Mouse (Mus musculus): ENCODE measurements at regions not wholly inside any gene's neighbourhood (a gene's known extent, or its start where the extent isn't known, plus 50 kb on each side); places are given as distances from the start of the nearest gene placed in this dataset.
"Not testable (repeated sequence)": the region's sequence is repeated elsewhere in the genome, so short reads cannot be mapped to it uniquely, and the experiment has no call there.

DNA sequence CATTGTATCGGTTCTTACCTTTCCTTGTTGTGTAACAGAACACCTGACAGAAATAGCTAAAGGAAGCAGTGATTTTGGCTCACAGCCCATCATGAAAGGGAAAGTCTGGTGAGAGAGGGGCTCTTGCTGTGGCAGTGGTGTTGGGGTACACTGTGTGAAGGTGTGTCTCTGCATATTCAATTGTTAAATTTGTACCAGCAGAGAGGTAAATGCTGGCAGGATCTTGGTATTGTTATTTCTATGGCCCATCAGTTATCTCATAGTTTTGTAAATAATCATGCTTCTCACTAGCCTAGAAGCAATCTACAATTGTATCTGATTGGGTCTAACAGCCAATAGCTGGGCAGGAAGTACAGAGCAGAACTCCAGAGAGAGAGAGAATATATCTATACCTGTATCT is 95.7 kb downstream of the Mfap3l start:
- no peak for DNase-seq

DNA sequence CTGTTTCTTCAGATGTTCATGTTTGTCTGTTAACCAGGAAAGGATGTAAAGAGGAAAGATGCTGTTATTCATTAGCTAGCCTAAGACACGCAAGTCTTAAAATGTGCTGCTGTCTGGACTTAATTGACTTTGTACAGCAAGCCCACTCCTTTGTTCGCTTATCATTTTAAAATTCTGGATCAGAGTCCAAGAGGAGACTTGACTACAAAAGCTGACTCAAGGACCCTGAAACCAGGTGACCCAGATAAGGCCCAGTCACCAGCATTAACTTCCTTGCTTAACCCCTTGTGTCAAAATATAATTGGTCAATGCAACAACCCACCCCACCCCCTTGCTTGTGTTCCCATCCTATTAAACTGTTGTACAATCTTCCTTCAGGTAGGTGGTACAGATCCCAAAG is 99.9 kb downstream of the Mfap3l start:
- DNase-seq: no peak

DNA sequence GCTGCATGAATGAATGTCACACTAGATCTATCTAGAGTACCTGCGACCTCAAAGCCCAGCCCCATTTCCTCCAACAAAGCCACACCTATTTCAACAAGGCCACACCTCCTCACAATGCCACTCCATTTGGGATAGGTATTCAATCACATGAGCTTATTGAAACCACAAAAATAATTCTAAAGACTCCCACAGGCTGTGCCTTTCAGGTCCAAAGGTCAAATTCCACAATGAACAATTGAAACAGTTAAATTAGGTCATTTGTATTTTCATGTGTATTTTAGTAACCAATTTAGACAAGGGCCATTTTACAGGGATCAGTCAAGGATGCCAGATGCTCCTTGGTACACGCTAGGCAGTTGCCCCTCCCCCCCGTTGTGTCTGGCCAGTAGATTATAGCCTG is 103.3 kb downstream of the Mfap3l start:
- DNase-seq: peak; percentile 51

DNA sequence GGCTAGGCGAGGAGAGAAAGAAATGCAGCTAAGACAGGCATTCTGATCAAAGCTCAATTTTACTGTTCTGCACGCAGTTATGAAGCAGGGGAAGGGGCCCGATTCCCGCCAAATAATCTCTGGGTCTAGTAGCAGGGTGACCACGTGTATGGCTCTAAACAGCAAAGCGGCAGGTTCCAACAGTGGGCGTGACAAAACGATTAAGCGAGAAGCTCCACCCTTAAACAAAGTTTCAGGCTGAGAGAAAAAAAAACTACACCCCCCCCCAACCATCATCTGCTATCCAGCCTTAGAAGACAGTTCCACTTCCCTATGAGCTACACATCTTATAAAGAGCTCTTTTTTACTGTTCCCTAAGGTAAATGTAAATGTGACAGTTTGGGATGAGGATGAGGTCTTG is 103.8 kb downstream of the Mfap3l start:
- DNase-seq: no peak

DNA sequence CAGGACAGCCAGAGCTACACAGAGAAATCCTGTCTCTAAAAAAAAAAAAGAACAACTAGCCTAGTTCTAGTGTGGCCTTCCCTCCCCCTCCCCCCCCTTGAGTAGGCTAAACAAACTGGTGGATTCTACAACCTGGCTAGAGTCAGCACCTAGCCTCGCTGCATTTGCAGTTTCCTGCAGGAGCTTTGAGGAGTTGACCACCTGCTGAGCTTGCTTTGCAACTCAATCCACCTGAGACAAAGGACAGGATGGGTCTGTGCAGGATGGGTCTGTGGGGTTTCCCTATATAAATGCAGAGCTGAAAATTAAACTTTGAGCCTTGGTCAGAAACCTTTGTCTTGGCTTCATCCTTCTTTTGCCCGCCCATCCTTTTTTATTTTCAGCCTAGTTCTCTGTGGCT is 104.3 kb downstream of the Mfap3l start:
- DNase-seq: no peak

DNA sequence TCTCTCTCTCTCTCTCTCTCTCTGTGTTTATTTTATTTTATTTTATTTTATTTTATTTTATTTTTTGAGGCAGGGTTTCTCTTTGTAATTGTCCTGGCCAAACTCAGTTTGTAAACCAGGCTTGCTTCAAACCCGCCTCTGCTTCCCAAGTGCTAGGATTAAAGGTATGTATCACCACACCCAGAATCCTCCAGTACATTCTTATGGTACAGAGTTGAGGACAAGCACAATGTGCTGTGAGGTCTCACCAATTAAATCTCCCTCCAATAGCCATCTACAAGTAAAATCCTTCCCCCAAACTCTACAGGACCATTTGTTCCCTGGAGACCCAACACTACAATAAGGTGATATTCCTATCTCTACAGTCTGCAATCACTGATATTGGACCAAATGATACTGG is 105.0 kb downstream of the Mfap3l start:
- DNase-seq: no peak

DNA sequence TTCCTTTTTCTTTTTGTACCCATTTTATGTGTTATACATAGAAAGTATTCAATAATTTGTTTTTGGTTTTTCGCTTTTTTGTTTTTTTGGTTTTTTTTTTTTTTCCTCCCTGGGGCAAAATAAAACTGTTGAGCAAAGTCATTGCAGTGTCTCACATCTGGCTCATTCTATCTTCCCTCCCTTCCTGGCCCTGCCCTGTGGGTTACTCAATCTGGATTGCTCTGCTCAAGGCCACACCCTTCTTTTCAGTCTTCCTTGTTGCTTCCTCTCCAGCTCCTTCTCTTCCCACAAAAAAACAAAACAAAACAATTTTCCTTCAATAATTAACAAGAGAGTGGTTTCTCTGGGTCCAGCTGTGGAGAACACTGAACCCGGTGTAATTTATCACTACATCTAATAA is 113.2 kb downstream of the Mfap3l start:
- DNase-seq: no peak

DNA sequence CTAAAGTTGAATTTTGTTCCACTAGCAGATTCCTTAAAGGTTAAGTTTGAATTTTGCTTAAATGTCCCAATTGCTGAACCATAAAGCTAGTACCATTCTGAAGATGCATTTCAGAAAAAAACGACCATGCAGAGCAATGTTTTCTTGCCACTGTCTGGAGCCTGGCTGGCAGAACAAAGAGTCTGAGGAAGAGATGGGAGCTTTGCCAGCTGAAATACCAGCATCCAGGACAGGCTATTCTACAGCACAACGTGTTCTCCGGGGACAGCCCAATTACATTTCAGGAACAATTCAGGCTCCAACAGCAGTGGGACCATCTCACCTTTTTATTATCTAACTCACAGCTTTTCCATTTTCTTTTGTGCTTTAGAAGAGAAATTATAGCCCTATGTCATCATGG is 113.9 kb downstream of the Mfap3l start:
- no peak for DNase-seq

DNA sequence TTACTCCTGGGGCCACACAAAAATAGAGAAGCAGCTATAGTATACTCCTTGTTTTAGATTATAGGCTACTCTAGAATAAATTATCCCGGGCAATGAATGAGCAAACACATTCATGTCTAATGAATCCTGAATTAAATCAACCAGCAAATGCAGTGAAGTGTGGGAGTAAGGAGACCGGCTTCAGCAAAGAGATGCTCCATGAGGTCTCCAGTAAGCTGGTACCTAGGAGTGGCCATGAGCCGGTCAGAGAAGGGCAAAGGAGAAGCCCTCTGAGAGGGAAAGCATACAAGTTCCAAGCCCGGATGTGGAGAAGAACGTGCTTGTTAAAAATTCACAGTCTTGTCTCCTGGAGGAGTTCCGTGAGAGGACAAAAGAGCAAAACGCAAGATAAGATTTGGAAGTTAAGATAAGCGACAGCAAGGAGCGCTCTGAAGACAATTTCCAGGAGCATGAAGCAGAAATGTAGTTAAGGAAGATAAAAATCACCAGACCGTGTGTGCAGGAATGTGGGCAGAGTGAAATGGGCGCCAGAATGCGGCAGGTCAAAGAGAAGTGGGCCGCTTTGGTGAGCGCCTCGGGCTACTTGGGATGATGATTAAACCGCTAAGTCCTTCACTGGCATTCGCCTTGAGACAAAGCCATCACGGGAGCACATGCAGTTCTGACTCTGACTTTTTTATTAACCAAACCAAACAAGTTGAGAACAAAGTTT is 123.2 kb downstream of the Mfap3l start:
- peak; percentile 97 for DNase-seq

DNA sequence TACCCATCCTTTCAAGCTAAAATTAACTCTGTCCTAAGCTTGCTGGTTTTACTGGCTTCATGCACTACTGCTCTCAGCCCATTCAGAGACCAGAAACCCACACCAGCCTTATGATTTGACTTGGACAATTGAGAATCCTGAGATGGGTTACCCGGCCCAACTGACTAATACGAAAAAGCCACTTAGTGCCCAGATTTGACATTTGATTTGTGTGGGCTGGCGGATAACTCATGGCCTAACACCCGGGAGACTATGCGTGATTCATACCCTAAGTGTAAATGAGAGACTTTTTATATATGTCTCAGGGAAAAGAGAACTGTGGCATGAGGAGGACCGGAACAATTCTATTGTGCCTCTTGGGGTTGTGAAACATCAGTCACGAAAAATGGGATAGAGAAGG is 126.3 kb upstream of the Hpf1 start:
- no peak for DNase-seq

DNA sequence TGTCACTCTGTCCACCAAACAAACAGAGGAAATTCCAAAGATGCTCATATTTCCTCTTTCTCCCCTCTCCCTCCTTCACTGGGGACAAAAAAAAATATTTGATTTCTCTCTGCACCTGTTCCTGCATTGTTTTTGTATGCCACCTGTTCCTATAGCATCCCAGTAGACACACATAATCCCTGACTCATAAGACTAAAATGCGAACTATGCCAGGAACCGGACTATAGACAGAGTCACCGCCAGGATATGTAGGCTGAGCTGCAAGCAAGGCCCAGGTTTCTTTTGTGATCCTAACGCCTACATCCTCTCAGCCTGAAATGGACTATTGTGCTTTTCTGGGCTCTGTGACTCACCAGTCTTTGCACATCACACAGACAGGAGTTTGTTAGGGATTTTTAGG is 116.9 kb upstream of the Hpf1 start:
- DNase-seq: no peak

DNA sequence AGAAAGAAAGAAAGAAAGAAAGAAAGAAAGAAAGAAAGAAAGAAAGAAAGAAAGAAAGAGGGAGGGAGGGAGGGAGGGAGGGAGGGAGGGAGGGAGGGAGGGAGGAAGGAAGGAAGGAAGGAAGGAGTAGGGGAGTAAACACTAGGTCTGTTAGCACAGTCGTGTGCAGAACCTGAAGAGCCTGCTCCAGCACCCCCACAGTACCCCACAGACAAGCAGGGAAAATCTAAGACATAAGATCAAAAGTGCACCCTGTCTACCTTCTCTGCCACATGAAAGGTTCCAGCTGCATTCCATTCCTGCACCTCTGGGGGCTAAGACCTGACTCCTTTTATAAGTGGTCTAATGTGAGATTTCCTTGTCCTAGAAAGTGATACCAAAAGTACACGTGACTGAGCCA is 114.0 kb upstream of the Hpf1 start:
- not testable (repeated sequence) for DNase-seq

DNA sequence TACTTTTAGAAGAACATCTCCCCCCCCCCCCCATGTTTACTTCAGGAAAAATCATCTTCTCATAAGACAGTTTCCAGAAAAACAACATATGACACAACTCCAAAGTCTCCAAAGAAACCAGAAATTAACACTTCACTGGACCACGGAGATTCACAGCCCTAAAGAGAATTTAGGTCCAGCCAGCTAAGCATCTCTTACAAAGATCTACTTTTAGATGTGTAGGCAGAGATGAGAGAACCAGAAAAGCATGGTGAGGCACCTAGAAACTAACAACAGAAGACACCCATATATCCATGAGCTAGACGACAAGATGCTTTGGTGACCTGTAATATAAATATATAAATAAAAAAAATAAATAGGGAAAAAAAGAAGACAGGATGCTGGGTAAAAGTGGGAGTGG is 105.2 kb upstream of the Hpf1 start:
- DNase-seq: no peak

DNA sequence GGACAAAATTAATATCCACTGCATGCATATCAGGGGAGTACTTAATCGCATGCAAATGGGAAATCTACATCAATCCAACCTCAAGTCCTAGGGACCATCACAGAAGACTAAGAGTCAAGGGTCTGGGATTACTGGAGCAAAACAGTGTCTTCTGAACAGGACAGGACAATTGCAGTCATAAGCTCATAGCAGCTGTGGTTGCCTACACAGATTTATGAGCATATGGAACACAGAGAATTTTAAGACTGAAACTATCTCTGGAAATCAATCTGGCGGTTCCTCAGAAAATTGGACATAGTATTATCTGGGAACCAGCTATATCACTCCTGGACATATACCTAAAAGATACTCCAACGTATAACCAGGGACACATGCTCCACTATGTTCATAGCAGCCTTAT is 99.8 kb upstream of the Hpf1 start:
- DNase-seq: no peak

DNA sequence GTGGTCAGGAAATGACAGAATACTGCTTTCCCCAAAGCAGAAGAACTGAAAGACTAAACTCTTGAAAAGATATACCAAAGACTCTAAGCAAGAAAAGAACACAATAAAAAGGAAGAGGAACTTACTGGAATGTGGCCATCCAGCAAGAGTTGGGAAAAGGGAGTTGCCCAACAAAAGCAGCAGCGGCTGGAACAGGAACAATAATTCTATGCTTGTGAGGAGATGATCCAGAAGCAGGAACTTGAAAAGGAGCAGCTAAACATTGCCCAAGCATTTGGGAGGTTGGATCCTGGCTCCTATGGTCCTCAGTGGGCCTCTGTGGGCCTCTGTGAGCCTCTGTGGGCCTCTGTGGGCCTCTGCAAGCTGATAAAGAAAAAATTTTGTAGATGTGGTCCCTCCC is 97.7 kb upstream of the Hpf1 start:
- no peak for DNase-seq

DNA sequence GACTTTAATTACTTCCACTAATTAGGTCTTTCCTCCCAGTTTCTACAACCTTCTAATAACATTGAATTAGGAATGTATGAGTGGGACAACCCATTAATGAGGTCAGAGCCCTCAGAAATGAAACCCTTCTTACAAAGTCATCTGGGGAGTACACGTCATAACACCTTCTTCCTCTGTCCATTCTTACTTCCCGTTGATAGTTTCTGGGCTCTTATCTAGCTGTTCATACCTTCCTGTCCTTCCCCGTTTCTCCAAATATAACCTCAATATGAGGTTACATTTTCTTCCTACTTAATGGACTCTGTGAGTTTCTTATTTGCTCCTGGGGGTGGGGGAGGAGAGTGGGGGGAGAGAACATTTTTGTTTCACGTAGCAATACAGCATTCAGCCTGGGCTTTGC is 85.4 kb upstream of the Hpf1 start:
- DNase-seq: no peak

DNA sequence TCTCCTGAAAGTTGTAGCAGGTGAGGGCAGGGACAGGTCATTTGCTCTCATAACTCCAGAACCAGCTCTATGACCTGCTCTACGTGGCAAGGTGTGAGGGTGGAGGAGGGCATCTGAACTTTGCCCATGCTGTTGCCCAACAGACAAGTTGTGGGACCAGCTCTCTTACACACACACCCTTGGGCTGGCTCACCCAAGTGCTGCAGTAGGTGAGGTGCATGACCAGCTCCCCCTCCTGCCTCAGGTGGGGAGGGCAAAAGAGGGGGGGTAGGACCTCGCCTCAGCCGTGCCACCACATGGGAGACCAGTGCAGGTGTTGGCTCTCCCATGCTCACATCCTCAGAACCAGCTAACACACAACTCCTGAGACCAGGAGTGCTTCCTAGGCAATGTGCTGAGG is 83.4 kb upstream of the Hpf1 start:
- DNase-seq: peak; percentile 11

DNA sequence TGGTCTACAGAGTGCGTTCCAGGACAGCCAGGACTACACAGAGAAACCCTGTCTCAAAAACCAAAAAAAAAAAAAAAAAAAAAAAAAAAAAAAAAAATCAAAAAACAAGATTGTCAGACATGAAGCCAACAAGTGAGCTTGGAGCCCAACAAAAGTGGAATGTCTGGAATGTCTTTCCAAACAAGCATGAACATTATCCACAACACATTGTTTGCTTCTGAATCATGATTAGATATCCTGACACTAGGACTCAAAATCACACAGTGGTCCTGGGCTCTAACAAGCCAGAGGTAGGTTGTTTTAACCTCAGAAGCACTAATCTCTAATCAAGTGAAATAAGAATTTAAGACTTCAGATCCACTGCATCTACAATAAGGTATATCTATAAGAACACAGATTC is 80.4 kb upstream of the Hpf1 start:
- no peak for DNase-seq

DNA sequence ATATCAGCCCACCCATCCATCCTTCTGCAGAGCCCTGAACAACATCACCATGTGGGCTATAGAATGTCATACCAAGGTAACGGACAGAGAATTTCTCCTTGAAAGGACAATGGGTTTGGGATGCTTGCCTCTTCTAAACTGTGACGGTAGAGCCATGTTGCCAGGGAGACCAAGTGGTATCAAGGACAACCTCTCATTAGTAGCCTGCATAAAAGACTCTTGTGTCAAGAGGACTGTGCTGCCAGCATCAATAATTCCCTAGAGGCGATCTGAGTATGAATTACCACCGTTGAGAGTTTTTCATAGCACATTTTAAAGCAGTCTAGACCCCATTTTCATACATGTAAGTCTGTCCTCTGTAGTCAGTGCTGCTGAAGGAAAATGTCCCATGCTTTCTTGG is 79.3 kb upstream of the Hpf1 start:
- no peak for DNase-seq

DNA sequence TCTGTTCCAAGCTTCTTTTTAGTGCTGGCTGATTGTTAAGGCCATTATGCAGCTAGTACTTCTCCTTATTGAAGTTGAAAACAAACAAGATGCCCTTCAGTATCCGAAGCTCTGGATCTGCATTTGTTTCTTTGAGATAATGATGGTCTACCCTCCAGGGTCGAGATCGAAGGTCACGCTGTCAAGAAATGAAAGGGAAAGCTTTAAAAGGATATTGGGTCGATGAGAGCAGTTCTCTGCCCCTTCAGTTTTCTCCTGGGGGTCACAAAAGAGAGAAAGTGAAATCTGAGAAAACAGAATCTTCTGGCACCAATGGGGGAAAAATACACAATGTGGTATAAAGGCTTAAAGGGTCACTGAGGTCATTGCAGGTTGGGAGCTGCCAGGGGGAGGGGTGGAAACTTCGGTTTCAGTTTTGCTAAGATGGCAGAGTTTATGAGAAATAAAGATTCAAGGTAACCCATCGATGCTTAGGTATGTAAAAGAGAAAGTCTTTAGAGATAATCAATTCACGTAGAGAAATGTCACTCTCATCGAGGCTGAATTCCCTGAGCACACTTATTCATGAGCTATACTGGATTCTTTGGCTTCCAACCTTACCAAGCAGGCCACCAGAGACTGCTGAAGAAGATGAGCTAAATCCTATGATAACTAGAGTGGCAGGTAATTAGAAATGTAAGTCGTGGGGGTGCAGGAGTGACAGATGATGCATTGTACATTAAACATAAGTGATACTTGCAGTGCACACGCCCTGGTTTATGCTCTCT is 64.4 kb upstream of the Hpf1 start:
- no peak for DNase-seq

DNA sequence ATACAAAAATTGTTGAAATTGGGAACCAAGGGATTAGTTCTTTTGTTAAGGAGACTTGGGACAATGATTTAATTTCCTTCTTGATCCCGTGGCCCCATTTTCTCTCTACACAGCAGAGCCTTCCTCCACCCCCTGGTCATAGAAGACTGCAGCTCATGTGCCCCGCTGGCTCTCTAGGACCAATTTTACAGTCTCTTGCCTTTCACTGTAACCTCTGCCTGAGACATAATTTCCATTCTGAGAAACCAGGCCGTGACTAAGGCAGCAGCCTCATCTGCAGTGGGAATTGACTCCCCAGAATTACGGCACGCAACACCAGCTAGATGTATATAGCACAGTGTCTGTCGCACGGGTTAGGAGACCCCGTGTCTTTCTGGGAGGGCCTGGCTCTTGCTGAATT is 63.0 kb upstream of the Hpf1 start:
- DNase-seq: no peak

DNA sequence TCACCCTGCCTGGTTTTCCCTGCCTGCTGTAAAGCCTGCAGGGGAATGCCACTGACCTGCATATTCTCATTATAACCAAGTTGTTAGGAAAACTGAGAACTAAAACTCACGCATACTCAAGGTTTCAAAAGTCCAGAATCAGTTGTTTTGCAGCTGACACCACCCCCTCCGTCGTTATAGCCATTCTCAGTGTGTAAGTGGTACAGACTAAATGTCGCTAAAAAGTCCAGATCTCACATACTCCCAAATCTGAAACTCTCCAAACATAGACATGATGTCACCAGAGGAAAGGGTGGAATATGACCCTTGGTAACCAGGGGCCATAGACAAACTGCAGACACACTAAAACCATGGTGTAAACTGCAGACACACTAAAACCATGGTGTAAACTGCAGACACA is 61.1 kb upstream of the Hpf1 start:
- no peak for DNase-seq

DNA sequence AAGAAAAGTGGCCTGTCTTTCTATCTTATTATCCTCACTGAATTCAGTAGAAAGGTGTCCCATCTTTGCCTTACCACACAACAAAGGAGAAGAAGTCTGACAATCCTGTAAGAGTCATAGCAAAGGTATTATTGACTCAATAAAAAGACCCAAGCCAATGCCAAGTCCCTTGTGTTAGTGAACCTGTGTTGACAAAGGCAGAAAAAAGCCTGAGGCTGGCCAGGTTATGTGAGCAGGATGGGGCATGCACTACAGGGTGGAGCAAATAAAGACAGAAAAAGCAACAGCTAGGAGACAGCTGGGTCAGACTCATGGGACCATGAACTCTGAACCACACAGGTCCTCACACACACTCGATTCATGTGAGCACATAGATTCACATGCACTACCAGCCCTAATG is 59.7 kb upstream of the Hpf1 start:
- no peak for DNase-seq

DNA sequence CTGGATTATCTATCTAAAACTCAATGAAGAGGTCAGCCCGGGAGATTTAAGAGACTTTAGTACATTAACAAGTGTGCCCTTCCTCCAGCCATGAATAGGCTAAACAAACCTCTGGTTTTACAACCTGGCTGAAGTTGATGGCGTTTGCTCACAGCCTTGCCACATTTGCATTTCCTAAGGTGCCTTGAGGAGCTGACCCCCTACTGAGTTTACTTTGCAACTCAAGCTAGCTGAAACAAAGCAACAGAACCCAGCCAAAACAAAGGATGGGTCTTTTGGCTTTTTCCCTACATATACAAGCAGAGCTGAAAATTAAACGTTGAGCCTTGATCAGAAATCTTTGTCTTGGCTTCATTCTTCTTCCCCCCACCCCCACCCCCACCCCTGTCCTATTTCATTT is 51.7 kb upstream of the Hpf1 start:
- no peak for DNase-seq
